Mouse (Mus musculus) heart, adult 10 weeks (tissue): ENCODE results near the gene Ranbp9. TPM values are rescaled to one million over a fixed set of nuclear protein-coding genes. Genes with fewer than 3 reads are reported as not detected.

ENCODE experiments used
- polyA plus RNA-seq: library from polyadenylated mRNA; stranded (reverse); fragments of 350-450 nt; fragmentation: Illumina TruSeq; extraction: RNeasy Lipid Tissue Mini Kit (QIAGEN cat#74804); gene quantifications from one replicate; pipeline ENCODE4 v1.2.3, GENCODE M21; 2014; ENCODE audit warnings: low read depth, low replicate concordance

Ranbp9 gene
- 40.0 TPM for polyA plus RNA-seq

GRCm38 (mm10) chr13:43480957-43481858 is at the start of gene Ranbp9:
Ranbp9 (minus strand) TSS chr13:43481282.

GRCm38 (mm10) chr13:43398297-43399080 is 82.6 kb downstream of the Ranbp9 start, which contains the start of gene Nol7:
Nol7 (plus strand) TSS chr13:43398390.

GRCm38 (mm10) chr13:43364985-43365824 is 115.9 kb downstream of the Ranbp9 start, which contains the start of gene Sirt5:
Sirt5 (plus strand) TSS chr13:43365496.

Other genes starting within 250 kb of the Ranbp9 start
- gene Gfod1, start 177.1 kb downstream of the Ranbp9 start, polyA plus RNA-seq: 19.8 TPM
- 50.8 TPM for gene Sirt5, start 115.8 kb downstream of the Ranbp9 start, polyA plus RNA-seq
- 153 TPM for gene Nol7, start 82.9 kb downstream of the Ranbp9 start, polyA plus RNA-seq
- 43.5 TPM for gene Mcur1, start 78.9 kb upstream of the Ranbp9 start, polyA plus RNA-seq
- not detected for gene Rnf182, start 134.4 kb upstream of the Ranbp9 start, polyA plus RNA-seq